Mouse (Mus musculus) forebrain, postnatal 0 days (tissue): ENCODE measurements around the gene Hoxb9. TPM values are rescaled to one million over a fixed set of nuclear protein-coding genes. Genes with fewer than 3 reads are reported as not detected.

Source experiments
- ATAC-seq: fragments of 200-750 bp; cut with Nextera tagmentation; 2 replicates; pipeline ENCODE4 v1.8.0; 2017; ENCODE audit warnings: mild to moderate bottlenecking, moderate library complexity
- DNase-seq: peaks from one replicate; pipeline ENCODE4 v3.0.0-alpha.2; 2015
- H3K27ac ChIP-seq: fragments of 300-500 bp; sonication (generic); 2 replicates; pipeline ENCODE4 v1.5.1; 2014; ENCODE audit warnings: low read depth, mild to moderate bottlenecking, antibody characterized with exemption, low read length, moderate library complexity, mixed read lengths
- H3K27me3 ChIP-seq: fragments of 300-500 bp; sonication (generic); 2 replicates; pipeline ENCODE4 v1.6.1; 2014; ENCODE audit warnings: mild to moderate bottlenecking, low read length, mixed read lengths; ENCODE audit not compliant: insufficient read depth
- H3K36me3 ChIP-seq: fragments of 300-500 bp; sonication (generic); 2 replicates; pipeline ENCODE4 v1.6.1; 2014; ENCODE audit warnings: mild to moderate bottlenecking, moderate library complexity; ENCODE audit not compliant: insufficient read depth
- H3K4me1 ChIP-seq: fragments of 300-500 bp; sonication (generic); 2 replicates; pipeline ENCODE4 v1.6.1; 2014; ENCODE audit warnings: antibody characterized with exemption; ENCODE audit not compliant: insufficient read depth
- H3K4me2 ChIP-seq: fragments of 300-500 bp; sonication (generic); 2 replicates; pipeline ENCODE4 v1.6.1; 2014; ENCODE audit warnings: low read depth, mild to moderate bottlenecking, moderate library complexity
- H3K4me3 ChIP-seq: fragments of 300-500 bp; sonication (generic); 2 replicates; pipeline ENCODE4 v1.5.1; 2014; ENCODE audit warnings: low read depth, low read length, mixed read lengths
- H3K9ac ChIP-seq: fragments of 300-500 bp; sonication (generic); 2 replicates; pipeline ENCODE4 v1.6.1; 2014; ENCODE audit warnings: mild to moderate bottlenecking
- H3K9me3 ChIP-seq: fragments of 300-500 bp; sonication (generic); 2 replicates; pipeline ENCODE4 v1.6.1; 2016; ENCODE audit warnings: low read length
- CTCF ChIP-seq: sonication (generic); IDR thresholded peaks from 2 replicates; pipeline ENCODE4 v1.5.1; 2016; ENCODE audit warnings: antibody characterized with exemption, control low read depth, low read depth
- WGBS: fragments of 180-500 bp; shearing (Covaris S2); extraction: QIAGEN DNeasy Blood & Tissue Kit; methylation state at CpG from one replicate; pipeline ENCODE4 v1.1.7; 2014; 5-methylcytosine and 5-hydroxymethylcytosine counted together
- polyA plus RNA-seq: library from polyadenylated mRNA; unstranded; fragments of >200 nt; fragmentation: Nextera tagmentation; extraction: Ambion mirVana; gene quantifications from 2 replicates; pipeline ENCODE4 v1.2.1, GENCODE M21; 2015
- total RNA-seq: library from RNA; depleted of rRNA; stranded (reverse); fragments of >200 nt; gene quantifications from 2 replicates; pipeline ENCODE4 v1.2.3, GENCODE M21; 2014; rRNA removed

The Hoxb9 gene
- total RNA-seq (not detected in 2 replicates), polyA plus RNA-seq (not detected in 2 replicates)

DNA sequence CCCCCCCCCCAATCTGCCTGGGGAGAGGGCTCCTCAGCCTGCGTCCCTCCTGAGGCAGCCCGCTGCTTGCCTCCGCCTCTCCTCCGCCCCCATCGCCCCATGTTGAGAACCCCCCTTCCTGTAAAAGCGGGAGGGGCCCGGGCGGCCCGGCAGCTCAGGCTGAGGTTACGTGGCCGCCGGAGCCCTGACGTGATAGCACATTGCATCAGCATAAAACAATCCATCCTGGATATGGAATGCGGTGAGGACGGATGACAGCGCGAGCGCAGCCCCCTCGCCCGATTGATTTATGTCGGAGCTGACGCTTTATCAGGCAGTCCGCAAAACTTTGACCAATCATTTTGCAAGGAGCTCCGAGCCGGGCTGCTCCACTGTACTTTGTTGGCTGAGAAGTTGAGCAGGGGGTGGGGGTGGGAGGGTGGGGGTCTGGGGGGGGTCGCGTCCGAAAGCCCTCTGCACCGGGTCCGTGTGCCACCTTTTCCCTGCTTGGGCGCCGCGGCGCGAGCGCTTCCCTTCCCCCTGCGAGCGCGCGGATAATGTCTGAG, at the start of gene Hoxb9:
Hoxb9 (plus strand) TSS at position 462 of the 545 bp plus-strand sequence.
- Histone ChIP-seq H3K4me2 (no peak within 1 kb of the TSS), H3K27me3 (peaks cover 98% of the 10 kb centered on the region), H3K9ac (no peak within 1 kb of the TSS), H3K9me3 (no peaks in the 10 kb centered on the region), H3K27ac (no peak within 1 kb of the TSS), H3K4me3 (no peak within 1 kb of the TSS), H3K4me1 (no peaks in the 10 kb centered on the region), H3K36me3 (no peaks in the 10 kb centered on the region)
- TF ChIP-seq CTCF = no peak
- 2% methylated on average over 40 of the region's 40 CpGs for WGBS
- no peak for ATAC-seq
- DNase-seq = no peak

DNA sequence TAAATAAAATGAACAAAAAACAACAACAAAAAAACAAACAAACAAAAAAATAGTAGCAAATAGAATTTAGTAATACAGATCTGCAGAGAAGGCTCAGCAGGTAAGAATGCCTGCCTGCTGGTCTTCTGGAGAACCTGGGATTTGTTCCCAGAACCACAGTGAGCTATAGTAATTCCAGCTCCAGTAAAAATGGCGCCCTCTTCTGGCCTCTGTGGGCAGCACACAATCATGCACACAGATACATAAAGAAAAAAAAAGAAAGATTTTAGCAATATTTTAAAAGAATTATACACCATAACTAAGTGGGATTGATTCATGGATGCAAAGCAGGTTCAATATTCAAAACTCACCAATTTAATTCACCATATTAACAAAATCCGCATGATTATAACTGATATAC, 47.4 kb upstream of the Hoxb9 start:
- no peaks in the 10 kb centered on the region for H3K4me1 ChIP-seq
- H3K4me2 ChIP-seq = no peak overlapping the region
- WGBS = 37% methylated on average over 2 of the region's 2 CpGs

DNA sequence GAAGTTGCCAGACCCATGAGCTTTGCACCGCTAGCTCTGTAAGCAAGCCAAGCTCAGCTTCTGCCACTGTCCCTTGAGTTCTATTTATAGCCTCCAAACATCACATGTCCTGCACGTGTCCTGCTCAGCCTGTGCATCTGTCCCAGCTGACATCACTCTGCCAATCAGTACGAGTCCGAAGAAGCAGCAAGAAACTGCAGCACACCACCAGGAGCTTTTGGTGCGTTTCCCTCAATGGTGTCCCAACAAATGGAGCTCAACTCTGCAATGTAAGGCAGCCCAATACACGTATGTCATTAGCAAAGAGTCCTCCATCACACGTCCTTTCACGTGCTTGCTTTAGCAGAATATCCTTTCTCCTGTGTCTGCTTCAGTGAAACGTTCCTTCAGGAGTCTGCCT, 43.6 kb upstream of the Hoxb9 start:
- DNase-seq (no peak), ATAC-seq (no peak)
- H3K4me1 ChIP-seq = no peaks in the 10 kb centered on the region
- no peak overlapping the region for H3K4me2 ChIP-seq
- no peak for TF ChIP-seq CTCF
- H3K9me3 ChIP-seq = no peaks in the 10 kb centered on the region
- no peak overlapping the region for H3K4me3 ChIP-seq
- H3K27ac ChIP-seq = no peak overlapping the region
- no peak overlapping the region for H3K9ac ChIP-seq
- peaks cover 3% of the 10 kb centered on the region; the same call in 1 of the 2 replicates for H3K27me3 ChIP-seq
- WGBS = 81% methylated on average over 9 of the region's 9 CpGs
- H3K36me3 ChIP-seq = no peaks in the 10 kb centered on the region

More for the DNA sequence above, 47.4 kb upstream of the Hoxb9 start:
- Histone ChIP-seq H3K27ac (no peak overlapping the region), H3K9ac (no peak overlapping the region), H3K4me3 (no peak overlapping the region), H3K36me3 (no peaks in the 10 kb centered on the region), H3K9me3 (no peaks in the 10 kb centered on the region), H3K27me3 (0 out of 2 replicates have a peak, but pooled peaks cover 3% of the 10 kb centered on the region)
- ATAC-seq (no peak), DNase-seq (no peak)
- TF ChIP-seq CTCF = peak; percentile 16; the same call in 1 of the 2 replicates

DNA sequence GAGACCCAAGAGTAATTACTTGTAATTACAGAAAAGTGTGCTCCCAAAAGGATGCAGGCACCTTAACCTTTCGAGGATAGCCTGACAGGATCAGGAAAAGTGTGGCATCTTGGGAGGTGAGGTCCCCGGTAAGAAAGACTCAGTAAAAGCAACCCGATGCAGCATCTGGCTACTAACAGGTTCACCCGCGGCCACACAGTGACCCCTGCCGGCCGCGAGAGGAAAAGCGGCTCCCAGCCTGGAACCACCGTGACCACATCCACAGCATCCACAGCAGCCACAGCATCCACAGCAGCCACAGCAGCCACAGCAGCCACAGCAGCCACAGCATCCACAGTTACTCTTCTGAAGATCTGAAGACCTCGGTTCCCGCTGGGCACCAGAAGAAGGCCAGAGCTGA, 36.4 kb upstream of the Hoxb9 start:
- peak; percentile 41 for DNase-seq
- Histone ChIP-seq H3K4me2 (no peak overlapping the region), H3K9ac (no peak overlapping the region), H3K4me1 (no peaks in the 10 kb centered on the region), H3K36me3 (no peaks in the 10 kb centered on the region), H3K9me3 (no peaks in the 10 kb centered on the region), H3K27me3 (peaks cover 28% of the 10 kb centered on the region), H3K4me3 (no peak overlapping the region), H3K27ac (no peak overlapping the region)
- 5% methylated on average over 12 of the region's 12 CpGs for WGBS
- ATAC-seq = no peak
- TF ChIP-seq CTCF = peak; percentile 77

DNA sequence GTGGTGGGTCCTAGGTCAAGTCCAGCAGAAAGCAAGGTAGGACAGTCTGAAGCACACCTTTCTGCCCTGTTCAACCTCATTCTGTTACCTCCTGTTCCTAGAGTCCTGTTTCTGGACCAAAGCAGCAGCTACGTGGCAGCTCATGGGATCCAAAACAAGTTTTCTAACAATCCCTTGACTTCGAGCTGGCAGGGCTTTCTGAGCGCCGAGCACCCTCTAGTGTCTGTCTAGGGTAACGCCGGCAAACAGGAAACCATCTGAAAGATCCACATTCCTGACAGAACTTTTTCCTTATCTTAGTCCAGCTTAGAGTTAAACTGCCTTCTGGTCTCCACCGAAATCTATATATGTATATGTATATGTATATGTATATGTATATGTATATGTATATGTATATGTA, 31.0 kb upstream of the Hoxb9 start:
- DNase-seq = peak; percentile 75
- peak; percentile 85 for TF ChIP-seq CTCF
- no peaks in the 10 kb centered on the region for H3K4me1 ChIP-seq
- H3K36me3 ChIP-seq = no peaks in the 10 kb centered on the region
- H3K27me3 ChIP-seq = peaks cover 15% of the 10 kb centered on the region
- H3K27ac ChIP-seq = no peak overlapping the region
- H3K9me3 ChIP-seq = no peaks in the 10 kb centered on the region
- WGBS = 3% methylated on average over 7 of the region's 7 CpGs
- no peak overlapping the region for H3K4me3 ChIP-seq
- no peak for ATAC-seq
- no peak overlapping the region for H3K9ac ChIP-seq
- H3K4me2 ChIP-seq = no peak overlapping the region

DNA sequence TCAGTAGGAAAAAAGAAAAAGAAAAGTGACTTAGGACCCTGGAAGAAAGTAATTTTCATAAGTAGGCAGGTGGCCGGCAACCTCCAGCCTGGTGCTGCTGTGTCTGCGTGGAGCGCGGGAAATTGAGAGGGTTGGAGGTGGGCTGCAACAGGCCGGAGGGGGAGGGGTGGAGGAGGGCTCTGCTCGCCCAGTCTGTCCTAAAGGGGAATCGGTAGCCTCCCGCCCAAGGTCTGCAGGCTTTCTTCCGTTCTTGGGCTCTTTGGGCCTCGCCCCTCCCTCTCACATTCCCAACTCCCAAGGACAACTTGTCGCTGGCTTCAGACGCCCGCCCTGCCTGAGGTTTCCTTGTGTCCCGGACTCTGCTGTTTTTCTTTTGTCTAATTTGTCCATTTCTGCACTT, 20.4 kb upstream of the Hoxb9 start:
- H3K9ac ChIP-seq = no peak overlapping the region
- under 1% methylated on average over 14 of the region's 14 CpGs for WGBS
- DNase-seq (no peak), ATAC-seq (no peak)
- no peak overlapping the region for H3K27ac ChIP-seq
- no peak overlapping the region for H3K4me3 ChIP-seq
- no peak for TF ChIP-seq CTCF
- H3K27me3 ChIP-seq = peaks cover 77% of the 10 kb centered on the region
- H3K9me3 ChIP-seq = no peaks in the 10 kb centered on the region
- no peaks in the 10 kb centered on the region for H3K4me1 ChIP-seq
- H3K4me2 ChIP-seq = no peak overlapping the region
- no peaks in the 10 kb centered on the region for H3K36me3 ChIP-seq

DNA sequence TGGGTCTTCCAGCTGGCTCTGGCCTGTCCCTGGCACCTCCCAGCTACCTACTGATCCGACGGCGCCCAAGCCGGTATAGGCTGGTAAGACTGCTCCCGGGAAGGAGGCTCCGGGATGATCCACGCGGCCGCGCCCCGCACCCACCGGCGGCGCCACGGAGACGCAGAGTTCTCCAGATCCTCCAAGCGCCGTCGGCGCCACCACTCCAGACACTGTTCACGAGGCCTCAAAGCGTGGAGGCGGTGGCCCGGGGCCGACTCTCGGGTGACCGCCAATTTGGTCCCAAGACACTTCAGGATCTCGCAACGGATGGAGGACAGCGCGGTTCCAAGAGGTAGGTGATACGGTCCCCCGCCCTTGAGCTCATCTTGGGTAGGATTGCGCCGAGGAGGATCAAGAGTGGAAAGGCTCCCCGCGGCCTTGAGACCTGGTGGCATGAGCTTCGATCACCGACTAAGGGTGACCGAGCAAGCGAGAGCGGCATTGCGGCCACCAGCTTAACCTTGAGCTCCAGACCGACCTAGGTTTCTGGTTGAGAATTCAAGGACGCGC, 19.7 kb upstream of the Hoxb9 start:
- H3K9me3 ChIP-seq = no peaks in the 10 kb centered on the region
- 3% methylated on average over 42 of the region's 46 CpGs for WGBS
- H3K4me2 ChIP-seq = no peak overlapping the region
- peaks cover 79% of the 10 kb centered on the region for H3K27me3 ChIP-seq
- no peak for DNase-seq
- H3K4me3 ChIP-seq = no peak overlapping the region
- ATAC-seq = no peak
- TF ChIP-seq CTCF = no peak
- H3K9ac ChIP-seq = no peak overlapping the region
- H3K27ac ChIP-seq = no peak overlapping the region
- H3K4me1 ChIP-seq = no peaks in the 10 kb centered on the region
- no peaks in the 10 kb centered on the region for H3K36me3 ChIP-seq
